Mouse (Mus musculus) CH12.LX (cell line): Measurements from ENCODE around the gene Cnr2.
A peak's percentile ranks its signal among the peaks of the same experiment; 100 is the strongest.

Source experiments
- GABPA ChIP-seq: IDR thresholded peaks from 2 replicates; pipeline ENCODE4 v1.6.1; 2012; ENCODE audit warnings: low read depth, low read length, improper control_type of control experiment, inconsistent platforms; ENCODE audit not compliant: insufficient replicate concordance
- POLR2A ChIP-seq: IDR thresholded peaks from 2 replicates; pipeline ENCODE4 v1.6.1; 2011; ENCODE audit warnings: low read depth, mild to moderate bottlenecking, improper control_type of control experiment, low read length
- POLR2AphosphoS2 ChIP-seq: IDR thresholded peaks from 2 replicates; pipeline ENCODE4 v1.6.1; 2011; ENCODE audit warnings: low read depth, low read length, improper control_type of control experiment

GRCm38 (mm10) chr4:135895071-135895571 is at the start of gene Cnr2:
- no peak for TF ChIP-seq GABPA
- no peak for TF ChIP-seq POLR2AphosphoS2
- TF ChIP-seq POLR2A, result peak; percentile 57
